Mouse (Mus musculus) skeletal muscle tissue, adult 2 months (tissue): ENCODE measurements around the gene Kng1.
"Not testable (repeated sequence)": the region's sequence is repeated elsewhere in the genome, so short reads cannot be mapped to it uniquely, and the experiment has no call there.

Experiments used
- DNase-seq: peaks from one replicate; pipeline ENCODE4 v3.0.0-alpha.2; 2012; ENCODE audit warnings: low read depth, low spot score

Kng1 gene

DNA sequence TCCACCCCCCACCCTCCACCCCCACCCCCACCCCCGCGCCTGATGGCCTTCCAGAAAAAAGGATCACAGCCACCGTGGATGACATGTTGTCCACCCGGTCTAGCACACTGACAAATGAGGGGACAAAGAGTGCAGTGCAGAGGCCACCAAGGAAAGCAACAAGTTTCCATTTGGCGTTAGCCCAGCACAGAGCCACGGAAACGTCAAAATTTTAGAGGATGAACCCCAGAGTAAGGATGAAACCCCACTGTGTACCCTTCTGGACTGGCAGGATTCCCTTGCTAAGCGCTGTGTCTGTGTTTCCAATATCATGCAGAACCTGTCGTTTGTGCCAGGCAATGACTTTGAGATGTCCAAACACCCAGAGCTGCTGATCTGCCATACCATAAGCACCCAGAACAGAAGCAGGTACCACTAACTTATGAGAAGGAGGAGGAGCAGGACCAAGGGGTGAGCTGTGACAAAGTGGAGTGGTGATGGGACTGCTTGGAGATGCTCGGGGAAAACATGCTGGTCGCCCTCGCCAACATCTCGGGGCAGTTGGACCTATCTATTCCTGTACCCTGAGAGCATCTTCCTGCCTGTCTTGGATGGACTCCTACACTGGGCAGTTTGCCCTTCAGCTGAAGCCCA lies 35.8 kb downstream of the Kng1 start:
- no peak for DNase-seq

GRCm38 (mm10) chr16:23094136-23094535 lies 36.5 kb downstream of the Kng1 start:
- no peak for DNase-seq

GRCm38 (mm10) chr16:23095581-23095980 lies 37.9 kb downstream of the Kng1 start:
- DNase-seq, result not testable (repeated sequence)

DNA sequence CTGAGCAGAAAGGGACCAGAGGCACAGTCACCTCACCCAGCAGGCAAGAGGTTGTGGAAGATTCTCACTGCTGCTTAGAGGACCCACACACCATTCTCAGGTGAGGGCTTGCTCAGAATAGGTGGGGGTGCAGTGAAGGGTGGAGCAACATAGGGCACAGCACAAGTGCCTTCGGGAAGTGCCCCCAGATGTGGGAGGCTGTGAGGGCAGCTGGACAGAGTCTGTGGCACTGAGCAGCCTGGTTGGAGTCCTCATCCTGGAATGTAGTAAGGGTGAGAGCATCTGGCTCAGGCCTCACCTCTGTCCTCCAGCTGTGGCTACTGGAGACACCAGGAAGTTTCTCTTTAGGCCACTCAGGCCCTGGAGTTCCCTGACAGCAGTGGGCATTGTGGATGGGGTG lies 39.2 kb downstream of the Kng1 start:
- DNase-seq, result not testable (repeated sequence)

DNA sequence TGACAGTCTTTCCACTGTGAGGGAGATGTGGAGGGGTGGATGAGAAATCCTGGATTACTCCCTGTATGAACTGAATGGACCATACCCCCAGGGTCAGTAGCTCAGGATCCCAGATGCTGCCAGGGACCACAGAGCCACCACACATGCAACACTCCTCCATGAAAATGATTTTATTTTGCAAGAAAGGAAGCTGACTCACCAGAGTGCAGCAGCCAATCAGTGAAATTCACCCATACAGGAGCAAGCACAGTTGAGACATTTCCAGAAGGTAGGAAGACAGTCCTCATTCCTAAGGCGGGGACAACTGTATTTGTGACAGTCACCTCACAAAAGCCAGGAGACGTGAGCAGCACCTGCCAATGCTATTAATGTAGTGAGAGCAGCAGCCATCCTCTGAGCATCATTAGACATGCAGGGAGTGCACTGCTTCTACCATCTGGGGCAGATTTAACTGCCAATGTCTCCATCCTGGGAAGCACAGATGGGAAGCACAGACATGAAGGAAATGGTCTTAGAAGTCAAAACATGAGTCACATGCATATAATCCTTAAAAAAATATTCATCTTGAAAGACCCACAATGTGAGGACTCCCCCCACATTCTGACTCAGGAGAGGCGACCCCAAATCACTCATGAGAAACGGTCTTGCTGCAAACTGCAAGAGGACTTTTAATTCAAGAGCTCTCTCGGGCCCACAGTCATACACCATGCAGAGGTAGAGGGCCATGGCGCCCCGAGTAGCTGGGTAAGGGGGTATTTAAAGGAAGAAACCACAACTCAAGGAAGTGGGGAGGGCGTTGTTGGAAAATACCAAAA lies 39.8 kb downstream of the Kng1 start:
- DNase-seq, result not testable (repeated sequence)

- DNase-seq, result not testable (repeated sequence)
These were observed 40.4 kb downstream of the Kng1 start for GRCm38 (mm10) chr16:23098105-23098452.

DNA sequence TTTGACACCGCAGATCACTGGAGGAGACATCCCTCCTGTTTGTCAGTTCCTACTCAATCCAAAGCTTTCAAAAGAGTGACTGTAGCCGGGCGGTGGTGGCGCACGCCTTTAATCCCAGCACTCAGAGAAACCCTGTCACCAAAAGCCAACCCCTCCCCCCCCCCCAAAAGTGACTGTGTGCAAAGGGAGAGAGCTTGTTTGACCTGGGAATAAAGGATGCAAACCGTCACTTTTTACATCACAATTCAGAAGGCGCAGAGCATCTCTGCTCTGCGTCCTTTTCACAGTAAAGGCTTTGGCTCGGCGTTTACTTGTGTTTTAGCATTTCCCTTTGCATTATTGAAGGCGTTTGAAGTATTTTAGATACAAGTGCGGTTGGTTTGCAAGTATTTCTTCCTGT lies 42.0 kb downstream of the Kng1 start:
- DNase-seq, result no peak

- DNase-seq, result no peak
These were observed 42.5 kb downstream of the Kng1 start for GRCm38 (mm10) chr16:23100099-23100575.

DNA sequence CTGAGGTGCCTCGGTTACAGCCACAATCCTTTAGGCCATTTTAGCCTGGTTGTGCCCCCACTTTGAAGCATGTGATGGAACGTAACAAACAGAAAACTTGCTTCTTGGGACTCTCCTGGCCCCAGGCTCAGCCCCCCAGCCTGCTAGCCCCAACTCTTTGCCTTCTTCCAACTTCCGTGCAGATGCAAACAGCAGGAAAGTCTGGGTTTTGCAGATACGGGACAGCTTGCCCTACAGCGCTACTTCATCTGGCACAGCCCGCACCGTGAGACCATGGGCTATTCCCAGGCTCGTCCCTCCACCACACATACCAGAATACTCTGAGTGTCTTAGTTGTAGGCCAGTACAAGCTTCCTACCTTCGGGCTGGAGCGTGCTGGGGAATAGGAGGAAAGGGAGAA lies 42.9 kb downstream of the Kng1 start:
- DNase-seq, result no peak

- DNase-seq, result no peak
These were observed 44.8 kb downstream of the Kng1 start for GRCm38 (mm10) chr16:23102340-23103037.

GRCm38 (mm10) chr16:23103038-23103745 lies 45.5 kb downstream of the Kng1 start:
- no peak for DNase-seq

- DNase-seq, result no peak
These were observed 46.2 kb downstream of the Kng1 start for GRCm38 (mm10) chr16:23103841-23104240.

DNA sequence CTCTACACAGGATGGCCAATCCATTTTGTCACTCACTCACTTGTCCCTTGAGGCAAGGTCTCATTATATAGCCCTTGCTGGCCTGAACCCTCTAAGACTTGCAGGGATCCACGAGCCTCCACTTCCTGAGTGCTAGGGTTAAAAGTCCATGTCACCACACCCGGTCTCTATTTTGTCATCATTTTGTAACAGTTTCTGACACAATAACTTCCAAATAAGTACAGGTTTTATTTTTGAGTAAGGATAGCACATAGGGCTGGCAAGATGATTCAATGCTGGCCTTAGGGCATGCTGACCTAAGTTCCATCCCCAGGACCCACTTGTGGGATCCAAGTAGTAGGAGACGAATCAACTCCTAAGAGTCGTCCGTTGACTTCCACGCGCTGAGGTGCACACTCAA lies 48.5 kb downstream of the Kng1 start:
- DNase-seq, result no peak

DNA sequence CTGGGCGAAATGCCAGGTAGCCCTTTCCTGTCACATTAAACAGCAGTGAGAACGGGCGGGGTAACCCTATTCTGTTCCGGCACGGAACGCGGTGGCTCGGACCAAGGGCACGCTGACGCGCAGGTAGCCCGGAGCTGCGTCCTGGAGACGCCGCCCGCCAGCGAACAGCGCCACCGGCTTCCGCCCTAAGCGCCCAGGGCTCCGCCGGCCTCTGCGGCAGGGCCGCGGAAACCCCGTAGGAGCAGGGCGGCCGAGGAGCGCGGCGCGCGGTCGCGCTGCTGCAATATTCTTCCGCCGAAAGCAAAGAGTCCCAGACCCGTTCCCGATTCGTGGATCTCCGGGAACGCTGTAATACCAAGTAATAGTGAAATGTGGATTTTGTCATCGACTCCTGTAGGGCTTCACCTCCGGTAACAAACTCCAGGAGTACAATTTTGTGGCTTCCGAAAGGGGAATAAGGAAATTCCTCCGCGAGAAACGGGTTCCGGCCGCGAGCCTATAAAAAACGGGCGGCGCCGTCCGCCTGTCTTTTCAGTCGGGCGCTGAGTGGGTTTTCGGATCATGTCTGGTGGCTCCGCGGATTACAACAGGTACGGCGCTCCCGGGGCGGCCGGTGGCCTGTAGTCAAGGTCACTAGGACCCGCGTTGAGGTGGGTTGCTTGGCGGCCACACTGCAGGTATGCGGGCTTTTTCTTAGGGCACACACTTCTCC lies 49.7 kb downstream of the Kng1 start, which contains the start of gene Eif4a2:
Gene Eif4a2 (plus strand): TSS at position 214 of the 712 bp plus-strand sequence.
- peak; percentile 94 for DNase-seq

GRCm38 (mm10) chr16:23107946-23108759 lies 50.5 kb downstream of the Kng1 start:
- DNase-seq, result peak; percentile 82

GRCm38 (mm10) chr16:23108943-23109342 lies 51.3 kb downstream of the Kng1 start:
- DNase-seq, result no peak

DNA sequence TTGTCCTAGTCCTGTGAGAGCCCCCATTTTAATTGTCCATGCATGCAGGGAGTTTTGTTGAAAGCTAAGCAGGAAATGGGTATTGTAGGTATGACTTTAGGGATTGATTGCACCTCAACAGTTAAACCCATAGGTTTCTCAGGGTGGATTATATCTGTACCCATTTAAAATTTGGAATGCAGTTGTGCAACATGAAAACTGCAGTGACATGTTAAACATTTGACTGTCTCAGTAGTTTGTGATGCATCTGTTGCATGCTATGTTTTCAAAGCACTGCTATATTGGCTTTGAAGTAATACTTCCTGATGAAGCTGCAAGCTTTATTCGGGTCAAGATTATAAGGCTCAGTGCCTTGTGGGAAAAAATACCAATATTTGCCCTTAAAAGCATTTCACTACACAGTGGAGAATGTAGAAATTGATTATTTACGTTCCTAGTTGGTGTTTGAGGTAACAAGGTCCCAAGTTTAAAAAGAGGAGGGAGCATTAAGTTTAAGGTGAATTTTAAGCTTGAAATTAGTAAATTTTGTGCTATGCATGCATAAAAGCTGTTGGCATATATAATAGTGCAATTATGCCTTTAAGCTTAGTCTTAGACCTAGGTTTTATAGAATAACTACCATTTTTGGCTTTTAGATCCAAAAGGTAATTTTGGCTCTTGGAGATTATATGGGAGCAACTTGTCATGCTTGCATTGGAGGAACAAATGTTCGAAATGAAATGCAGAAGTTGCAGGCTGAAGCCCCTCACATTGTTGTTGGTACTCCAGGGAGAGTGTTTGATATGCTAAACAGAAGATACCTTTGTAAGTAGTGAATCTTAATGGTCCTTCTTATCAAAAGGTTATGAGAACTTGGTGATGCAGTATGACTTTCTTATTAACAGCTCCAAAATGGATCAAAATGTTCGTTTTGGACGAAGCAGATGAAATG lies 52.0 kb downstream of the Kng1 start:
- DNase-seq, result no peak

GRCm38 (mm10) chr16:23112348-23112747 lies 54.7 kb downstream of the Kng1 start:
- no peak for DNase-seq

- no peak for DNase-seq
These were observed 55.3 kb downstream of the Kng1 start for GRCm38 (mm10) chr16:23112861-23113435.
